Mouse (Mus musculus): ENCODE measurements around the gene Ccdc62. TPM values are rescaled to one million over a fixed set of nuclear protein-coding genes. Genes with fewer than 3 reads are reported as not detected.

Ccdc62 gene
- polyA plus RNA-seq, 1 experiment from 2014 or later = 6.7 TPM

- H3K4me2 ChIP-seq = no peak overlapping the region
- no peaks in the 10 kb centered on the region for H3K9me3 ChIP-seq
- WGBS = 86% methylated on average over 24 of the region's 24 CpGs
- H3K4me1 ChIP-seq = peaks cover 11% of the 10 kb centered on the region; the same call in 1 of the 2 replicates
- H3K27ac ChIP-seq = 0 out of 2 replicates have a peak overlapping the region, but pooled peaks have one; percentile 2
- H3K9ac ChIP-seq = no peak overlapping the region
- ATAC-seq (replicated peaks) = no peak
- H3K27me3 ChIP-seq (replicated peaks) = no peaks in the 10 kb centered on the region
- no peaks in the 10 kb centered on the region for H3K36me3 ChIP-seq (replicated peaks)
- no peak overlapping the region for H3K4me3 ChIP-seq
These were observed 66.8 kb downstream of the Ccdc62 start for GRCm38 (mm10) chr5:123997211-123997751.

GRCm38 (mm10) chr5:123997811-123998210 lies 67.3 kb downstream of the Ccdc62 start:
- no peak for ATAC-seq (replicated peaks)
- no peak overlapping the region for H3K4me2 ChIP-seq
- WGBS = 68% methylated on average over 16 of the region's 16 CpGs
- H3K9ac ChIP-seq = no peak overlapping the region
- H3K4me3 ChIP-seq = no peak overlapping the region
- H3K27me3 ChIP-seq (replicated peaks) = no peaks in the 10 kb centered on the region
- peaks cover 11% of the 10 kb centered on the region; the same call in 1 of the 2 replicates for H3K4me1 ChIP-seq
- no peaks in the 10 kb centered on the region for H3K9me3 ChIP-seq
- H3K27ac ChIP-seq = 0 out of 2 replicates have a peak overlapping the region, but pooled peaks have one; percentile 2
- H3K36me3 ChIP-seq (replicated peaks) = no peaks in the 10 kb centered on the region

- H3K4me1 ChIP-seq = peaks cover 11% of the 10 kb centered on the region; the same call in 1 of the 2 replicates
- no peaks in the 10 kb centered on the region for H3K27me3 ChIP-seq (replicated peaks)
- H3K4me3 ChIP-seq = no peak overlapping the region
- H3K9me3 ChIP-seq = no peaks in the 10 kb centered on the region
- no peaks in the 10 kb centered on the region for H3K36me3 ChIP-seq (replicated peaks)
- no peak overlapping the region for H3K4me2 ChIP-seq
- H3K27ac ChIP-seq = no peak overlapping the region
- WGBS = 90% methylated on average over 10 of the region's 10 CpGs
- ATAC-seq (replicated peaks) = no peak
- H3K9ac ChIP-seq = no peak overlapping the region
These were observed 67.9 kb downstream of the Ccdc62 start for GRCm38 (mm10) chr5:123998370-123998769.

- WGBS = 16% methylated on average over 7 of the region's 7 CpGs
- Histone ChIP-seq H3K9ac (no peak overlapping the region), H3K36me3 (replicated peaks) (peaks cover 7% of the 10 kb centered on the region), H3K27ac (no peak overlapping the region; the same call in 1 of the 2 replicates), H3K27me3 (replicated peaks) (no peaks in the 10 kb centered on the region), H3K9me3 (no peaks in the 10 kb centered on the region), H3K4me3 (no peak overlapping the region), H3K4me2 (no peak overlapping the region), H3K4me1 (peaks cover 11% of the 10 kb centered on the region; the same call in 1 of the 2 replicates)
- peak; percentile 66 for ATAC-seq (replicated peaks)
These were observed 70.3 kb downstream of the Ccdc62 start for GRCm38 (mm10) chr5:124000824-124001223.

- no peak overlapping the region for H3K4me2 ChIP-seq
- peaks cover 11% of the 10 kb centered on the region; the same call in 1 of the 2 replicates for H3K4me1 ChIP-seq
- H3K9ac ChIP-seq = no peak overlapping the region
- no peaks in the 10 kb centered on the region for H3K9me3 ChIP-seq
- H3K4me3 ChIP-seq = no peak overlapping the region
- no peak overlapping the region; the same call in 1 of the 2 replicates for H3K27ac ChIP-seq
- H3K36me3 ChIP-seq (replicated peaks) = peaks cover 12% of the 10 kb centered on the region
- ATAC-seq (replicated peaks) = peak; percentile 28
- H3K27me3 ChIP-seq (replicated peaks) = no peaks in the 10 kb centered on the region
- 62% methylated on average over 9 of the region's 9 CpGs for WGBS
These were observed 70.8 kb downstream of the Ccdc62 start for GRCm38 (mm10) chr5:124001274-124001673.

GRCm38 (mm10) chr5:124002876-124003275 lies 72.4 kb downstream of the Ccdc62 start:
- WGBS = 62% methylated on average over 2 of the region's 2 CpGs
- Histone ChIP-seq H3K36me3 (replicated peaks) (peaks cover 26% of the 10 kb centered on the region), H3K9me3 (no peaks in the 10 kb centered on the region), H3K4me3 (no peak overlapping the region), H3K27ac (peak overlapping the region; percentile 26; the same call in 1 of the 2 replicates), H3K4me1 (peaks cover 6% of the 10 kb centered on the region; the same call in 1 of the 2 replicates), H3K9ac (no peak overlapping the region), H3K4me2 (no peak overlapping the region), H3K27me3 (replicated peaks) (no peaks in the 10 kb centered on the region)
- ATAC-seq (replicated peaks) = no peak

- H3K36me3 ChIP-seq (replicated peaks) = peaks cover 26% of the 10 kb centered on the region
- no peaks in the 10 kb centered on the region for H3K27me3 ChIP-seq (replicated peaks)
- 54% methylated on average over 4 of the region's 4 CpGs for WGBS
- 0 out of 2 replicates have a peak overlapping the region, but pooled peaks have one; percentile 26 for H3K27ac ChIP-seq
- H3K4me3 ChIP-seq = no peak overlapping the region
- H3K9me3 ChIP-seq = no peaks in the 10 kb centered on the region
- no peak overlapping the region for H3K9ac ChIP-seq
- ATAC-seq (replicated peaks) = 0 out of 2 replicates have a peak, but pooled peaks have one; percentile 2
- peaks cover 6% of the 10 kb centered on the region; the same call in 1 of the 2 replicates for H3K4me1 ChIP-seq
- H3K4me2 ChIP-seq = no peak overlapping the region
These were observed 72.9 kb downstream of the Ccdc62 start for GRCm38 (mm10) chr5:124003375-124003774.

GRCm38 (mm10) chr5:124004356-124005150 lies 74.1 kb downstream of the Ccdc62 start:
- no peak overlapping the region for H3K4me2 ChIP-seq
- H3K9ac ChIP-seq = no peak overlapping the region
- no peak for ATAC-seq (replicated peaks)
- peaks cover 36% of the 10 kb centered on the region for H3K36me3 ChIP-seq (replicated peaks)
- no peaks in the 10 kb centered on the region for H3K9me3 ChIP-seq
- no peak overlapping the region for H3K4me3 ChIP-seq
- peaks cover 6% of the 10 kb centered on the region; the same call in 1 of the 2 replicates for H3K4me1 ChIP-seq
- peak overlapping the region; percentile 17; the same call in 1 of the 2 replicates for H3K27ac ChIP-seq
- WGBS = 88% methylated on average over 16 of the region's 17 CpGs
- H3K27me3 ChIP-seq (replicated peaks) = no peaks in the 10 kb centered on the region

GRCm38 (mm10) chr5:124005151-124005500 lies 74.6 kb downstream of the Ccdc62 start:
- H3K4me1 ChIP-seq = peaks cover 8% of the 10 kb centered on the region
- no peak for ATAC-seq (replicated peaks)
- H3K9ac ChIP-seq = no peak overlapping the region
- H3K4me2 ChIP-seq = no peak overlapping the region
- peak overlapping the region; percentile 17; the same call in 1 of the 2 replicates for H3K27ac ChIP-seq
- no peaks in the 10 kb centered on the region for H3K9me3 ChIP-seq
- WGBS = 89% methylated on average over 14 of the region's 15 CpGs
- H3K36me3 ChIP-seq (replicated peaks) = peaks cover 38% of the 10 kb centered on the region
- H3K4me3 ChIP-seq = no peak overlapping the region
- no peaks in the 10 kb centered on the region for H3K27me3 ChIP-seq (replicated peaks)

- peaks cover 38% of the 10 kb centered on the region for H3K36me3 ChIP-seq (replicated peaks)
- H3K27me3 ChIP-seq (replicated peaks) = no peaks in the 10 kb centered on the region
- no peak for ATAC-seq (replicated peaks)
- no peak overlapping the region for H3K4me2 ChIP-seq
- no peak overlapping the region for H3K9ac ChIP-seq
- H3K4me3 ChIP-seq = no peak overlapping the region
- peaks cover 13% of the 10 kb centered on the region for H3K4me1 ChIP-seq
- 84% methylated on average over 11 of the region's 11 CpGs for WGBS
- no peak overlapping the region for H3K27ac ChIP-seq
- no peaks in the 10 kb centered on the region for H3K9me3 ChIP-seq
These were observed 75.1 kb downstream of the Ccdc62 start for GRCm38 (mm10) chr5:124005591-124005990.

- no peak for ATAC-seq (replicated peaks)
- Histone ChIP-seq H3K4me3 (no peak overlapping the region), H3K4me2 (no peak overlapping the region), H3K27me3 (replicated peaks) (no peaks in the 10 kb centered on the region), H3K36me3 (replicated peaks) (peaks cover 38% of the 10 kb centered on the region), H3K9me3 (no peaks in the 10 kb centered on the region), H3K4me1 (peaks cover 16% of the 10 kb centered on the region), H3K27ac (no peak overlapping the region), H3K9ac (no peak overlapping the region)
- WGBS = 91% methylated on average over 26 of the region's 26 CpGs
These were observed 75.8 kb downstream of the Ccdc62 start for GRCm38 (mm10) chr5:124006082-124006873.

All from midbrain, embryonic 15.5 days (tissue).